Mouse (Mus musculus): ENCODE data around the gene Celsr2. TPM values are rescaled to one million over a fixed set of nuclear protein-coding genes. Genes with fewer than 3 reads are reported as not detected.

The Celsr2 gene
- total and polyA plus RNA-seq, 3 experiments: 5.2 to 7.2 (median 6.4) TPM

GRCm38 (mm10) chr3:108433188-108433880 is 18.0 kb upstream of the Celsr2 start:
- no peak for DNase-seq
- H3K4me1 ChIP-seq (ENCODE audit: control insufficient read depth, insufficient read depth, low read length): no peaks in the 10 kb centered on the region
- H3K27me3 ChIP-seq (ENCODE audit: control insufficient read depth, insufficient read depth, low read length): no peaks in the 10 kb centered on the region
- H3K36me3 ChIP-seq (ENCODE audit: control insufficient read depth, insufficient read depth, low read length): no peaks in the 10 kb centered on the region; the same call in 1 of the 2 replicates
- no peak overlapping the region for H3K27ac ChIP-seq
- TF ChIP-seq EP300 (IDR thresholded peaks at IDR 0.05; ENCODE audit: insufficient read depth, low read depth, low read length) (no peak), POLR2A (IDR thresholded peaks at IDR 0.05; ENCODE audit: insufficient read depth, low read depth, low read length) (no peak), CTCF (IDR thresholded peaks at IDR 0.05) (no peak)
- no peak overlapping the region for H3K4me3 ChIP-seq
- WGBS: 68% methylated on average over 18 of the region's 18 CpGs
- H3K79me2 ChIP-seq (replicated peaks; ENCODE audit: control insufficient read depth, insufficient read depth, low read length): no peaks in the 10 kb centered on the region
- intact Hi-C loops (cut with DNase I): no loop called here
- H3K9ac ChIP-seq (ENCODE audit: low read depth, low read length): no peak overlapping the region

DNA sequence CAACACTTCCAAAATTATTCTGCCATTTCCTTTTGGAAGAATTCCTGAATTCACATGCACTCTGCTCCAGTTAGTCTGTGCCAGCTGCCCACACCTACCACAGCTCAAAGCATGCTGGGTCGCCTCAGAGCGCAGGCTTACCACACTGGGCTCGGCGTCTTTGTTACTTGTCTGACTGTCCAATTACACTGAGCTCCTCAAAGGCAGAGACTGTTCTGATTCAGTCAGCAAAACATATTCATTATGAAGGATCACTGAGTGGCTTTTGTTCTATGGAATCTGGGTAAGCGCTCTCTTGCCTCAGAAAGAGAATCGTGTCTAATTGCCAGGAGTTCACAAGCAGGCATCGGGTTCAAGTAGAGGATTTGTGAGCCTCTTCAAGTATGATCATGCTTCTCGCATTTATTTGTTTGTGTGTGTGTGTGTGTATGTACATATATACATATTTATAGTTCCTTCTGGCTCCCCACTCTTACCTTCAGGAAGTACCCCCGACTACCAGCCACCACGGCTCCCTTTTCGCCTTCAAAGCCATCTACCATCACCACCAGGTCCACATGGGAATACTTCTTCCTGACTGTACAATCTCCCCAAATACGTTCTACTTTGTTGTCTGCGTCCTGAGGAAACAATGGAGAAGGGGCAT is 17.3 kb upstream of the Celsr2 start:
- intact Hi-C loops (cut with DNase I): no loop called here

DNA sequence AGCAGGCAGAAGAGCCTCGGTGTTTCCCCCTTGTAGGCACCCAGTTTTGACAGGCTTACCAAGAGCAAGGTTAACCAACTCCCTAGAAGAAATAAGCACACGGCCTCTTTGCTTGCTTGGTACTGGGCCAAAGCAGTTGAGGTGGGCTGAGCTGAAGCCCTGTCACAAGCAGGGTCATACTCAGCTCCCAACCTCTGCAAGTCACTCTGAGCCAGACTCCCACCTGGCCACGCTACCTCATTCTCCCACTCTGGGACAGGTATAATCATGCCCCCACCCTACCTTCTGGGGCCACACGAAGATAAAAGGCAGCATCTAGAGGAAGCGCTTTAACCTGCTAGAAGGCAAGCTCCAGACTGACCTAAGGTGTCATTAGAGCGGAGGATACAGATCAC is 10.3 kb upstream of the Celsr2 start:
- no peak for TF ChIP-seq EP300 (IDR thresholded peaks at IDR 0.05; ENCODE audit: insufficient read depth, low read depth, low read length)
- no peak for TF ChIP-seq CTCF (IDR thresholded peaks at IDR 0.05)
- no peak for TF ChIP-seq POLR2A (IDR thresholded peaks at IDR 0.05; ENCODE audit: insufficient read depth, low read depth, low read length)
- H3K27ac ChIP-seq: no peak overlapping the region
- H3K4me3 ChIP-seq: no peak overlapping the region
- H3K27me3 ChIP-seq (ENCODE audit: control insufficient read depth, insufficient read depth, low read length): no peaks in the 10 kb centered on the region
- intact Hi-C loops (cut with DNase I): no loop called here
- WGBS: 83% methylated on average over 6 of the region's 6 CpGs
- H3K79me2 ChIP-seq (replicated peaks; ENCODE audit: control insufficient read depth, insufficient read depth, low read length): no peaks in the 10 kb centered on the region
- DNase-seq: no peak
- H3K4me1 ChIP-seq (ENCODE audit: control insufficient read depth, insufficient read depth, low read length): no peaks in the 10 kb centered on the region; the same call in 1 of the 2 replicates
- H3K9ac ChIP-seq (ENCODE audit: low read depth, low read length): no peak overlapping the region
- no peaks in the 10 kb centered on the region for H3K36me3 ChIP-seq (ENCODE audit: control insufficient read depth, insufficient read depth, low read length)

More for the DNA sequence above, 17.3 kb upstream of the Celsr2 start:
- H3K36me3 ChIP-seq (ENCODE audit: control insufficient read depth, insufficient read depth, low read length): no peaks in the 10 kb centered on the region; the same call in 1 of the 2 replicates
- no peaks in the 10 kb centered on the region for H3K27me3 ChIP-seq (ENCODE audit: control insufficient read depth, insufficient read depth, low read length)
- H3K9ac ChIP-seq (ENCODE audit: low read depth, low read length): no peak overlapping the region
- no peak for DNase-seq
- no peak overlapping the region for H3K4me3 ChIP-seq
- no peaks in the 10 kb centered on the region for H3K79me2 ChIP-seq (replicated peaks; ENCODE audit: control insufficient read depth, insufficient read depth, low read length)
- no peak for TF ChIP-seq EP300 (IDR thresholded peaks at IDR 0.05; ENCODE audit: insufficient read depth, low read depth, low read length)
- TF ChIP-seq CTCF (IDR thresholded peaks at IDR 0.05): no peak
- no peak for TF ChIP-seq POLR2A (IDR thresholded peaks at IDR 0.05; ENCODE audit: insufficient read depth, low read depth, low read length)
- WGBS: 83% methylated on average over 13 of the region's 13 CpGs
- no peaks in the 10 kb centered on the region for H3K4me1 ChIP-seq (ENCODE audit: control insufficient read depth, insufficient read depth, low read length)
- no peak overlapping the region for H3K27ac ChIP-seq

GRCm38 (mm10) chr3:108424944-108425623 is 9.7 kb upstream of the Celsr2 start:
- 89% methylated on average over 7 of the region's 7 CpGs for WGBS
- DNase-seq: no peak
- no peak overlapping the region for H3K27ac ChIP-seq
- H3K9ac ChIP-seq (ENCODE audit: low read depth, low read length): no peak overlapping the region
- intact Hi-C loops (cut with DNase I): no loop called here
- H3K4me1 ChIP-seq (ENCODE audit: control insufficient read depth, insufficient read depth, low read length): no peaks in the 10 kb centered on the region; the same call in 1 of the 2 replicates
- H3K27me3 ChIP-seq (ENCODE audit: control insufficient read depth, insufficient read depth, low read length): no peaks in the 10 kb centered on the region
- H3K4me3 ChIP-seq: no peak overlapping the region
- TF ChIP-seq POLR2A (IDR thresholded peaks at IDR 0.05; ENCODE audit: insufficient read depth, low read depth, low read length) (no peak), EP300 (IDR thresholded peaks at IDR 0.05; ENCODE audit: insufficient read depth, low read depth, low read length) (no peak), CTCF (IDR thresholded peaks at IDR 0.05) (no peak)
- H3K36me3 ChIP-seq (ENCODE audit: control insufficient read depth, insufficient read depth, low read length): no peaks in the 10 kb centered on the region
- H3K79me2 ChIP-seq (replicated peaks; ENCODE audit: control insufficient read depth, insufficient read depth, low read length): no peaks in the 10 kb centered on the region

GRCm38 (mm10) chr3:108423844-108424801 is 8.8 kb upstream of the Celsr2 start:
- intact Hi-C loops (cut with DNase I): no loop called here
- Histone ChIP-seq H3K79me2 (replicated peaks; ENCODE audit: control insufficient read depth, insufficient read depth, low read length) (no peaks in the 10 kb centered on the region), H3K4me3 (no peak overlapping the region), H3K9ac (ENCODE audit: low read depth, low read length) (no peak overlapping the region), H3K27ac (no peak overlapping the region), H3K4me1 (ENCODE audit: control insufficient read depth, insufficient read depth, low read length) (no peaks in the 10 kb centered on the region; the same call in 1 of the 2 replicates), H3K27me3 (ENCODE audit: control insufficient read depth, insufficient read depth, low read length) (no peaks in the 10 kb centered on the region), H3K36me3 (ENCODE audit: control insufficient read depth, insufficient read depth, low read length) (no peaks in the 10 kb centered on the region)
- TF ChIP-seq CTCF (IDR thresholded peaks at IDR 0.05): no peak
- TF ChIP-seq EP300 (IDR thresholded peaks at IDR 0.05; ENCODE audit: insufficient read depth, low read depth, low read length): no peak
- TF ChIP-seq POLR2A (IDR thresholded peaks at IDR 0.05; ENCODE audit: insufficient read depth, low read depth, low read length): 0 out of 2 replicates have a peak, but pooled peaks have one; percentile 11
- DNase-seq: peak in 1 of 2 experiments; percentile 48
- WGBS: 21% methylated on average over 11 of the region's 11 CpGs
